Mouse (Mus musculus) neural tube, embryonic 13.5 days (tissue): ENCODE results near the gene Fam210b. TPM values are rescaled to one million over a fixed set of nuclear protein-coding genes. Genes with fewer than 3 reads are reported as not detected.

Source experiments
- polyA plus RNA-seq: library from polyadenylated mRNA; unstranded; fragments of >200 nt; fragmentation: Nextera tagmentation; extraction: Ambion mirVana; gene quantifications from 2 replicates; pipeline ENCODE4 v1.2.1, GENCODE M21; 2015

The Fam210b gene
- polyA plus RNA-seq, 1 experiment from 2014 or later, result 29.9 TPM

Other genes with a start within 250 kb of the Fam210b start
- gene Mc3r, start 97.1 kb upstream of the Fam210b start, polyA plus RNA-seq, result 0.21 TPM in 1 of 2 replicates, not detected in the other
- 20.9 and 23.3 TPM in 2 replicates for gene Aurka, start 25.0 kb downstream of the Fam210b start, polyA plus RNA-seq
- gene Cstf1, start 25.1 kb downstream of the Fam210b start, polyA plus RNA-seq, result 26.3 and 30.5 TPM in 2 replicates
- 0.22 and 0.46 TPM in 2 replicates for gene Cass4, start 48.2 kb downstream of the Fam210b start, polyA plus RNA-seq
- 103 and 105 TPM in 2 replicates for gene Rtf2, start 95.0 kb downstream of the Fam210b start, polyA plus RNA-seq
- gene Gcnt7, start 113.0 kb downstream of the Fam210b start, polyA plus RNA-seq, result 0.61 and 1.1 TPM in 2 replicates
- 0.49 TPM in 1 of 2 replicates, not detected in the other for gene Fam209, start 127.0 kb downstream of the Fam210b start, polyA plus RNA-seq
- gene Tfap2c, start 204.0 kb downstream of the Fam210b start, polyA plus RNA-seq, result 0.60 and 1.0 TPM in 2 replicates